Mouse (Mus musculus) urinary bladder, adult 2 months (tissue): ENCODE results near the gene Stk10. TPM values are rescaled to one million over a fixed set of nuclear protein-coding genes. Genes with fewer than 3 reads are reported as not detected.

Source experiments
- DNase-seq: peaks from one replicate; pipeline ENCODE4 v3.0.0; 2022; ENCODE audit warnings: low spot score
- polyA plus RNA-seq: library from polyadenylated mRNA; depleted of rRNA; stranded (reverse); fragments of >200 nt; gene quantifications from 2 replicates; pipeline ENCODE4 v1.2.3, GENCODE M21; 2012

Gene Stk10
- polyA plus RNA-seq, 1 experiment, result 6.2 TPM

GRCm38 (mm10) chr11:32629713-32630211, 96.7 kb downstream of the Stk10 start:
- no peak for DNase-seq

GRCm38 (mm10) chr11:32632671-32633070, 99.6 kb downstream of the Stk10 start:
- no peak for DNase-seq

GRCm38 (mm10) chr11:32633542-32633941, 100.4 kb downstream of the Stk10 start:
- no peak for DNase-seq

GRCm38 (mm10) chr11:32634143-32634542, 101.0 kb downstream of the Stk10 start:
- DNase-seq, result no peak

- DNase-seq, result no peak
Observed at GRCm38 (mm10) chr11:32634842-32635241, 101.7 kb downstream of the Stk10 start.

- no peak for DNase-seq
Observed at GRCm38 (mm10) chr11:32636275-32636674, 103.2 kb downstream of the Stk10 start.

GRCm38 (mm10) chr11:32638521-32639255, 105.6 kb downstream of the Stk10 start:
- DNase-seq, result no peak

- no peak for DNase-seq
Observed at GRCm38 (mm10) chr11:32640617-32641016, 107.5 kb downstream of the Stk10 start.

GRCm38 (mm10) chr11:32642249-32642876, 109.3 kb downstream of the Stk10 start, which contains the start of gene Fbxw11:
Gene Fbxw11 (plus strand): TSS chr11:32642724.
- DNase-seq, result peak; percentile 94

GRCm38 (mm10) chr11:32642899-32643886, 110.1 kb downstream of the Stk10 start:
- no peak for DNase-seq

GRCm38 (mm10) chr11:32644010-32644409, 110.9 kb downstream of the Stk10 start:
- no peak for DNase-seq

GRCm38 (mm10) chr11:32647265-32647664, 114.2 kb downstream of the Stk10 start:
- no peak for DNase-seq

- DNase-seq, result no peak
Observed at GRCm38 (mm10) chr11:32650236-32650749, 117.2 kb downstream of the Stk10 start.

- DNase-seq, result no peak
Observed at GRCm38 (mm10) chr11:32650893-32651590, 117.9 kb downstream of the Stk10 start.

GRCm38 (mm10) chr11:32651723-32652122, 118.6 kb downstream of the Stk10 start:
- no peak for DNase-seq

- no peak for DNase-seq
Observed at GRCm38 (mm10) chr11:32662082-32662656, 129.1 kb downstream of the Stk10 start.

- DNase-seq, result no peak
Observed at GRCm38 (mm10) chr11:32665639-32666038, 132.5 kb downstream of the Stk10 start.

- no peak for DNase-seq
Observed at GRCm38 (mm10) chr11:32666983-32667382, 133.9 kb downstream of the Stk10 start.

GRCm38 (mm10) chr11:32671480-32671879, 138.4 kb downstream of the Stk10 start:
- DNase-seq, result no peak
